Mouse (Mus musculus) activated CD4-positive, CD25-positive, alpha-beta regulatory T cell, adult 9 weeks (primary cell): ENCODE results near the gene Olfr871. TPM values are rescaled to one million over a fixed set of nuclear protein-coding genes. Genes with fewer than 3 reads are reported as not detected.

Experiments
- polyA plus RNA-seq: library from polyadenylated mRNA; unstranded; fragments of 100-300 nt; shearing (Covaris generic); gene quantifications from one replicate; pipeline ENCODE4 v1.2.1, GENCODE M21; 2017

Gene Olfr871
- not detected for polyA plus RNA-seq

DNA sequence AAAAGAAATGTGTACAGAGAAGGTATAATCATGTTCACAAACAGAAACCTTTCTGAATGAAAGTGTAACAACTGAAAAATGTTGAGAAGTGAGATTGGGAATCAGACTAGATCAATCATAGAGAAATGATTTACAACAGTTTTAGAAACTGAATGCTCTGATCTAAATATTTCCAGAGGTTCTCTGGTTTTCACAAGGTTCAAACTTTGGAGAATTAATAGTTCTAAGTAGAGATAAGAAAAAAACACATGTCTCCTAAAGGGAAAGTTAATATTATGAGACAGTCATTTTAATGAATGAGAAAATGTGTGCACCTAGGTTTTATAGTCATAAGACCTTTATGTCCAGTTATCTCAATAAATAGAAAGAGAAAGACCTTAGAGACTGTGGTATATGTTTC, at the start of gene Olfr871:
Gene Olfr871 (plus strand): TSS at position 301 of the 400 bp plus-strand sequence.

DNA sequence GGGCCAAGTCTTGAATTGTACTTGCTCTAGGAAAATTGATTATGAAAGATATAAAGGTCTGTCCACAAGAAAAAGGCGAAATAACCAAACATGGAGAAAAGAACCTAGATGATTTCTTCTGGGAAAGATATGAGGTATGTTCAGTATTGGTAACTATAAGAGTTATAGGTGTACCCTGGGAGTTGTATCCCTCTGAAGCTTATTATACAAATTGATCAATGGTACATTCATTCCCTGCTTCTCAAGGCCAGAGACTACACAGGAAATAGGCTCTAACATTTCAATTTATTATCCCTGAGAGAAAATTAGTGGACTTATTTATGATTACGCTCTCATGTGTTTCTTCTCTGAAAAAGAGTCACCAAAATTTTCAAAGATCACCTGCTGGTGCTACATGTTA, 38.0 kb upstream of the Olfr871 start, which contains the start of gene Olfr870:
Gene Olfr870 (minus strand): TSS at position 101 of the 400 bp plus-strand sequence.

DNA sequence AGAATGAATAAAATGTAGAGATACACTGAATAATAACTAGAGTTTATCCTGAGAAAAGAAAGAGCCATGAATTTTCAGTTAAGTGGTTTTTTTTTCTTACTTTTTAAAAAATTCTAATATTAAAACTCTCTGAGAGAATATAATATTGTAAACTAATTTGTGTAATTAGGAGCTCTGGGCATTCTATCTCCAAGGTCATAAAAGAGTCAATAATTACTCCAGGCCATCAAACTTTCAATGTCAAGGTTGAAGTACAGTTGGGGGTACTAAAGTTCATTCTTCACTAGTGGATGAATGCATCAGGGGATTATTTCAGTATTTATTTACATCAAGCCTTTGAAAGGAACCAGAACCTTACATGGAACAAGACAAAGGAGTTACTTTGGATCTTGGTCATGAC, 24.8 kb downstream of the Olfr871 start, which contains the start of gene Olfr872:
Gene Olfr872 (plus strand): TSS at position 301 of the 400 bp plus-strand sequence.

Other genes with a start within 250 kb of the Olfr871 start
- not detected for gene Olfr866, start 184.2 kb upstream of the Olfr871 start, polyA plus RNA-seq
- not detected for gene Olfr867, start 154.6 kb upstream of the Olfr871 start, polyA plus RNA-seq
- gene Olfr868, start 113.6 kb upstream of the Olfr871 start, polyA plus RNA-seq = not detected
- gene Olfr869, start 83.2 kb upstream of the Olfr871 start, polyA plus RNA-seq = not detected
- gene Olfr870, start 38.1 kb upstream of the Olfr871 start, polyA plus RNA-seq = not detected
- not detected for gene Olfr872, start 24.9 kb downstream of the Olfr871 start, polyA plus RNA-seq
- not detected for gene Olfr39, start 70.1 kb downstream of the Olfr871 start, polyA plus RNA-seq
- not detected for gene Olfr873, start 86.3 kb downstream of the Olfr871 start, polyA plus RNA-seq
- not detected for gene Olfr18, start 123.9 kb downstream of the Olfr871 start, polyA plus RNA-seq
- gene Zfp560, start 173.0 kb downstream of the Olfr871 start, polyA plus RNA-seq = 30.6 TPM
- 34.8 TPM for gene Zfp26, start 248.0 kb downstream of the Olfr871 start, polyA plus RNA-seq